Mouse (Mus musculus) ES-E14 (cell line): ENCODE measurements around the gene Ssbp2. TPM values are rescaled to one million over a fixed set of nuclear protein-coding genes. Genes with fewer than 3 reads are reported as not detected.

Experiments used
- DNase-seq: peaks from one replicate; pipeline ENCODE4 v3.0.0-alpha.2; 2013; ENCODE audit warnings: low read depth, low spot score
- H3K27ac ChIP-seq: 2 replicates; pipeline ENCODE4 v1.5.1; 2012; ENCODE audit warnings: low read depth, mild to moderate bottlenecking, low read length, moderate library complexity, mixed read lengths; ENCODE audit not compliant: poor library complexity, insufficient read depth, severe bottlenecking
- H3K36me3 ChIP-seq: 2 replicates; pipeline ENCODE4 v1.6.1; 2012; ENCODE audit warnings: mild to moderate bottlenecking, low read length, moderate library complexity, mixed read lengths; ENCODE audit not compliant: control insufficient read depth, poor library complexity, insufficient read depth, severe bottlenecking
- H3K4me1 ChIP-seq, 2 experiments: fragments of 150-350 bp in 1 of 2; sonication (generic) in 1 of 2; 2 replicates each; pipeline ENCODE4 v1.6.1; 2012; ENCODE audit warnings: low read length in 2 of 2, mild to moderate bottlenecking in 1 of 2, mixed read lengths in 1 of 2; ENCODE audit not compliant: control insufficient read depth in 2 of 2, insufficient read depth in 2 of 2, poor library complexity in 1 of 2
- H3K4me3 ChIP-seq, 2 experiments: fragments of 150-350 bp in 1 of 2; sonication (generic) in 1 of 2; 2 replicates each; pipeline ENCODE4 v1.5.1; 2012; ENCODE audit warnings: low read length in 2 of 2, low read depth in 1 of 2, mild to moderate bottlenecking in 1 of 2, mixed read lengths in 1 of 2; ENCODE audit not compliant: insufficient read depth in 1 of 2, poor library complexity in 1 of 2, severe bottlenecking in 1 of 2
- H3K9ac ChIP-seq: 2 replicates; pipeline ENCODE4 v1.6.1; 2012; ENCODE audit warnings: low read depth, mild to moderate bottlenecking, low read length, mixed read lengths; ENCODE audit not compliant: poor library complexity, insufficient read depth, severe bottlenecking
- H3K9me3 ChIP-seq: fragments of 150-350 bp; sonication (generic); 2 replicates; pipeline ENCODE4 v1.6.1; 2012; ENCODE audit warnings: low read depth, mild to moderate bottlenecking, low read length; ENCODE audit not compliant: control insufficient read depth, insufficient read depth
- CHD2 ChIP-seq: IDR thresholded peaks from 2 replicates; pipeline ENCODE4 v1.6.1; 2014; ENCODE audit warnings: mild to moderate bottlenecking, low read depth, low read length, inconsistent platforms
- HCFC1 ChIP-seq: IDR thresholded peaks from 2 replicates; pipeline ENCODE4 v1.6.1; 2012; ENCODE audit warnings: low read length, inconsistent platforms, borderline replicate concordance; ENCODE audit not compliant: insufficient read depth
- MAFK ChIP-seq: IDR thresholded peaks from 2 replicates; pipeline ENCODE4 v1.6.1; 2014; ENCODE audit warnings: mild to moderate bottlenecking, low read depth, low read length, inconsistent platforms; ENCODE audit not compliant: insufficient read depth
- ZC3H11A ChIP-seq: IDR thresholded peaks from 2 replicates; pipeline ENCODE4 v1.6.1; 2012; ENCODE audit warnings: low read depth, mild to moderate bottlenecking, inconsistent platforms, low read length, borderline replicate concordance
- ZNF384 ChIP-seq: IDR thresholded peaks from 2 replicates; pipeline ENCODE4 v1.6.1; 2012; ENCODE audit warnings: low read depth, low read length, inconsistent platforms
- in situ Hi-C, 2 experiments: fragments of 600-800 bp; cut with MboI; formaldehyde crosslinking; loops; one replicate each; pipeline ENCODE4 v1.15.1; 2025; ENCODE audit warnings: low sequenced_read_pairs in 2 of 2, inconsistent platforms in 1 of 2; ENCODE audit not compliant: unreplicated experiment in 2 of 2
- total RNA-seq: library from RNA; depleted of rRNA; stranded (reverse); fragments of 300-350 nt; gene quantifications from 2 replicates; pipeline ENCODE4 v1.2.3, GENCODE M21; 2012

The Ssbp2 gene
- total RNA-seq, 1 experiment: 7.2 TPM

DNA sequence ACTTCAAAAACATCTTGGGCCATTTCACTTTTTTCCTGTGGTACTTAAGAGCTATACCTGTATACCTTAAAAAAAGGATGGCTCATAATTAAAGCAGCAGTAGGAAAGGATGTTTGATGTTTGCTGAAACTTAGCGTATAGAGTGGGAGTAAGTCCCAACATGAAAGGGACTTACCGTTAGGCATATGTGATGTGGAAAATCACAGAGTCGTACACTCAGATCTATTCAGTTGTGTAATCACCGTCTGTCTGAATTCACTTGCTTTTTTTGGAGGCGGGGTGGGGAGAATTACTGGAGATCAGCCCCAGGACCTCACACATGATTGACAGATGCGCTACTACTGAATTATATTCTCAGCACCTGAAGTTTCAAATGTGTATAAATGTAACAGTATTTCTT is 104.7 kb downstream of the Ssbp2 start:
- TF ChIP-seq ZNF384 (no peak), MAFK (no peak), CHD2 (no peak), HCFC1 (no peak), ZC3H11A (no peak)
- H3K36me3 ChIP-seq: no peaks in the 10 kb centered on the region
- H3K4me1 ChIP-seq: no peaks in the 10 kb centered on the region
- DNase-seq: no peak
- H3K4me3 ChIP-seq: no peak overlapping the region
- no peak overlapping the region for H3K9ac ChIP-seq
- H3K9me3 ChIP-seq: no peaks in the 10 kb centered on the region
- no peak overlapping the region for H3K27ac ChIP-seq
- in situ Hi-C loops: no loop called here

GRCm38 (mm10) chr13:91581504-91581903 is 121.4 kb downstream of the Ssbp2 start:
- Histone ChIP-seq H3K4me1 (no peaks in the 10 kb centered on the region), H3K9me3 (no peaks in the 10 kb centered on the region), H3K9ac (no peak overlapping the region), H3K27ac (no peak overlapping the region), H3K36me3 (no peaks in the 10 kb centered on the region), H3K4me3 (no peak overlapping the region)
- TF ChIP-seq ZC3H11A (no peak), HCFC1 (no peak), CHD2 (no peak), ZNF384 (no peak), MAFK (no peak)
- in situ Hi-C loops: no loop called here
- DNase-seq: no peak

- H3K4me1 ChIP-seq: no peaks in the 10 kb centered on the region
- TF ChIP-seq HCFC1 (no peak), ZC3H11A (no peak), CHD2 (no peak), MAFK (no peak), ZNF384 (no peak)
- H3K9ac ChIP-seq: no peak overlapping the region
- DNase-seq: no peak
- H3K36me3 ChIP-seq: no peaks in the 10 kb centered on the region
- H3K9me3 ChIP-seq: no peaks in the 10 kb centered on the region
- no peak overlapping the region for H3K4me3 ChIP-seq
- no peak overlapping the region for H3K27ac ChIP-seq
- in situ Hi-C loops: no loop called here
Measured at GRCm38 (mm10) chr13:91582212-91582611, 122.1 kb downstream of the Ssbp2 start.

- Histone ChIP-seq H3K27ac (no peak overlapping the region), H3K36me3 (no peaks in the 10 kb centered on the region), H3K9me3 (no peaks in the 10 kb centered on the region), H3K4me1 (no peaks in the 10 kb centered on the region), H3K4me3 (no peak overlapping the region), H3K9ac (no peak overlapping the region)
- TF ChIP-seq HCFC1 (no peak), MAFK (no peak), ZNF384 (no peak), CHD2 (no peak), ZC3H11A (no peak)
- no peak for DNase-seq
- in situ Hi-C loops: no loop called here
Measured at GRCm38 (mm10) chr13:91586368-91586767, 126.3 kb downstream of the Ssbp2 start.

DNA sequence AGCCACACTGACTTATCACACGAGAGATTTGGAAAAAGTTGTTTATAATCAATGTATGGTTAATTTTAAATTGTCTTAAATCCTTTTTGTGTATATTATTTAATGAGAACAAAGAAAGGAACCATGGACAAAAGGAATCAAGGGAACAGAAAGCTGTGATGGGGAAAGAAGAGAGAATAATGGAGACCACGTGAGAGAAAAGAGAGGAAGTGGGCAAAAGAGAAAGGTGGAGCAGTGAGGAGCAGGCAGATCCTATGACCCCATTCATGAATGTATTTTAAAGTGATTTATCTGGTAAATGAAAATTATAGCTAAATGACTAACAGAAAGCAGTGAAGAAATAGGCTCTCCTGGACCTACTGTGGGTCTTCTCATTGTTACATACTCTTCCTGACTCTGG is 128.4 kb downstream of the Ssbp2 start:
- Histone ChIP-seq H3K36me3 (no peaks in the 10 kb centered on the region), H3K9ac (no peak overlapping the region), H3K4me3 (no peak overlapping the region), H3K27ac (no peak overlapping the region), H3K4me1 (no peaks in the 10 kb centered on the region), H3K9me3 (no peaks in the 10 kb centered on the region)
- DNase-seq: no peak
- in situ Hi-C loops: no loop called here
- TF ChIP-seq ZC3H11A: no peak
- TF ChIP-seq HCFC1: no peak
- no peak for TF ChIP-seq CHD2
- no peak for TF ChIP-seq ZNF384
- no peak for TF ChIP-seq MAFK
